Mouse (Mus musculus) urinary bladder, postnatal 10 days (tissue): ENCODE results near the gene Rps26.
A peak's percentile ranks its signal among the peaks of the same experiment; 100 is the strongest.

Experiments
- DNase-seq: peaks from one replicate; pipeline ENCODE4 v3.0.0; 2022; ENCODE audit warnings: low spot score

Gene Rps26

GRCm38 (mm10) chr10:128626311-128627310 lies at the start of gene Rps26:
Gene Rps26 (minus strand): TSS chr10:128626747.
- peak; percentile 33 for DNase-seq

- no peak for DNase-seq
Observed at GRCm38 (mm10) chr10:128674469-128675008, 48.0 kb upstream of the Rps26 start.

- DNase-seq = peak; percentile 36
Observed at GRCm38 (mm10) chr10:128673763-128674468, 47.4 kb upstream of the Rps26 start, which contains the start of gene Suox. Gene Suox (minus strand): TSS chr10:128674073.

- DNase-seq = no peak
Observed at GRCm38 (mm10) chr10:128671148-128671547, 44.6 kb upstream of the Rps26 start.

GRCm38 (mm10) chr10:128668790-128669672 lies 42.5 kb upstream of the Rps26 start:
- DNase-seq = no peak

- DNase-seq = no peak
Observed at GRCm38 (mm10) chr10:128665806-128666205, 39.3 kb upstream of the Rps26 start.

- no peak for DNase-seq
Observed at GRCm38 (mm10) chr10:128665307-128665706, 38.8 kb upstream of the Rps26 start.

- no peak for DNase-seq
Observed at GRCm38 (mm10) chr10:128664808-128665207, 38.3 kb upstream of the Rps26 start.

GRCm38 (mm10) chr10:128663441-128664220 lies 37.1 kb upstream of the Rps26 start:
- no peak for DNase-seq

GRCm38 (mm10) chr10:128662465-128662864 lies 35.9 kb upstream of the Rps26 start:
- DNase-seq = no peak

GRCm38 (mm10) chr10:128659490-128659889 lies 32.9 kb upstream of the Rps26 start:
- DNase-seq = no peak

- no peak for DNase-seq
Observed at GRCm38 (mm10) chr10:128657844-128658243, 31.3 kb upstream of the Rps26 start.

- no peak for DNase-seq
Observed at GRCm38 (mm10) chr10:128656731-128657130, 30.2 kb upstream of the Rps26 start.

- DNase-seq = no peak
Observed at GRCm38 (mm10) chr10:128655254-128655653, 28.7 kb upstream of the Rps26 start.

- DNase-seq = no peak
Observed at GRCm38 (mm10) chr10:128653866-128654265, 27.3 kb upstream of the Rps26 start.

- no peak for DNase-seq
Observed at GRCm38 (mm10) chr10:128646139-128647089, 19.9 kb upstream of the Rps26 start.

- no peak for DNase-seq
Observed at GRCm38 (mm10) chr10:128645111-128646011, 18.8 kb upstream of the Rps26 start, which contains the start of gene Ikzf4. Gene Ikzf4 (minus strand): TSS chr10:128645991.

- DNase-seq = no peak
Observed at GRCm38 (mm10) chr10:128642749-128643148, 16.2 kb upstream of the Rps26 start.
